Mouse (Mus musculus) liver, embryonic 15.5 days (tissue): Measurements from ENCODE around the gene Esm1. TPM values are rescaled to one million over a fixed set of nuclear protein-coding genes. Genes with fewer than 3 reads are reported as not detected.

Experiments
- ATAC-seq: fragments of 200-750 bp; cut with Nextera tagmentation; 2 replicates; pipeline ENCODE4 v1.8.0; 2017; ENCODE audit warnings: moderate number of reproducible peaks, mild to moderate bottlenecking, moderate library complexity; ENCODE audit not compliant: insufficient read depth
- H3K27ac ChIP-seq: fragments of 300-500 bp; sonication (generic); replicated peaks from 2 replicates; pipeline ENCODE4 v1.5.1; 2015; ENCODE audit warnings: mild to moderate bottlenecking, inconsistent platforms
- H3K27me3 ChIP-seq: fragments of 300-500 bp; sonication (generic); 2 replicates; pipeline ENCODE4 v1.6.1; 2015; ENCODE audit warnings: mild to moderate bottlenecking, inconsistent platforms
- H3K36me3 ChIP-seq: fragments of 300-500 bp; sonication (generic); replicated peaks from 2 replicates; pipeline ENCODE4 v1.6.1; 2015; ENCODE audit warnings: moderate library complexity, mild to moderate bottlenecking, inconsistent platforms
- H3K4me1 ChIP-seq: fragments of 300-500 bp; sonication (generic); replicated peaks from 2 replicates; pipeline ENCODE4 v1.6.1; 2015; ENCODE audit warnings: inconsistent platforms
- H3K4me2 ChIP-seq: fragments of 300-500 bp; sonication (generic); 2 replicates; pipeline ENCODE4 v1.6.1; 2015; ENCODE audit warnings: moderate library complexity, mild to moderate bottlenecking, inconsistent platforms
- H3K4me3 ChIP-seq: fragments of 300-500 bp; sonication (generic); replicated peaks from 2 replicates; pipeline ENCODE4 v1.5.1; 2015; ENCODE audit warnings: mild to moderate bottlenecking, inconsistent platforms
- H3K9ac ChIP-seq: fragments of 300-500 bp; sonication (generic); 2 replicates; pipeline ENCODE4 v1.6.1; 2015; ENCODE audit warnings: moderate library complexity, mild to moderate bottlenecking, inconsistent platforms
- H3K9me3 ChIP-seq: fragments of 300-500 bp; sonication (generic); replicated peaks from 2 replicates; pipeline ENCODE4 v1.6.1; 2016; ENCODE audit warnings: inconsistent platforms
- WGBS: fragments of 180-500 bp; shearing (Covaris S2); methylation state at CpG from one replicate; pipeline ENCODE4 v1.1.7; 2015; ENCODE audit warnings: mixed read lengths; ENCODE audit not compliant: insufficient replicate concordance; 5-methylcytosine and 5-hydroxymethylcytosine counted together
- polyA plus RNA-seq: library from polyadenylated mRNA; unstranded; fragments of >200 nt; fragmentation: Nextera tagmentation; extraction: Ambion mirVana; gene quantifications from 2 replicates; pipeline ENCODE4 v1.2.1, GENCODE M21; 2015

Gene Esm1
- polyA plus RNA-seq: 0.58 and 0.61 TPM in 2 replicates

DNA sequence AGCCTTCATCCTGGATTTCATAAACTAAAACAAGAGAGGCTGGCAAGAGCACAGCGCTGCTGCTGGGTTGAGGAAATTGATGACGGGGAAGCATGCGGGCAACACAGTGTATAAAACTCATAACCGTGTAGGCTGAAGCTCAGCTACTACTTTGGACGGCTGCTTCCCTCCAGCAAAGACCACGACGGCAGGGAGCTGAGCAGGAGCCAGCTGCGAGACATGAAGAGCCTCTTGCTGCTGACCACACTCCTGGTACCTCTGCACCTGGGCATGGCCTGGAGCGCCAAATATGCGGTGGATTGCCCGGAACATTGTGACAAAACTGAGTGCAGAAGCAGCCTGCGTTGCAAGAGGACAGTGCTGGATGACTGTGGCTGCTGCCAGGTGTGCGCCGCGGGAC lies at the start of gene Esm1:
TSS of gene Esm1 (plus strand) at position 36 of the 400 bp plus-strand sequence.
- Histone ChIP-seq H3K9me3 (no peaks in the 10 kb centered on the region), H3K4me3 (no peak within 1 kb of the TSS), H3K4me2 (no peak within 1 kb of the TSS), H3K36me3 (no peaks in the 10 kb centered on the region), H3K27ac (no peak within 1 kb of the TSS), H3K27me3 (peaks cover 17% of the 10 kb centered on the region), H3K4me1 (0 out of 2 replicates have a peak, but pooled peaks cover 4% of the 10 kb centered on the region), H3K9ac (no peak within 1 kb of the TSS)
- 33% methylated on average over 15 of the region's 15 CpGs for WGBS
- no peak for ATAC-seq

DNA sequence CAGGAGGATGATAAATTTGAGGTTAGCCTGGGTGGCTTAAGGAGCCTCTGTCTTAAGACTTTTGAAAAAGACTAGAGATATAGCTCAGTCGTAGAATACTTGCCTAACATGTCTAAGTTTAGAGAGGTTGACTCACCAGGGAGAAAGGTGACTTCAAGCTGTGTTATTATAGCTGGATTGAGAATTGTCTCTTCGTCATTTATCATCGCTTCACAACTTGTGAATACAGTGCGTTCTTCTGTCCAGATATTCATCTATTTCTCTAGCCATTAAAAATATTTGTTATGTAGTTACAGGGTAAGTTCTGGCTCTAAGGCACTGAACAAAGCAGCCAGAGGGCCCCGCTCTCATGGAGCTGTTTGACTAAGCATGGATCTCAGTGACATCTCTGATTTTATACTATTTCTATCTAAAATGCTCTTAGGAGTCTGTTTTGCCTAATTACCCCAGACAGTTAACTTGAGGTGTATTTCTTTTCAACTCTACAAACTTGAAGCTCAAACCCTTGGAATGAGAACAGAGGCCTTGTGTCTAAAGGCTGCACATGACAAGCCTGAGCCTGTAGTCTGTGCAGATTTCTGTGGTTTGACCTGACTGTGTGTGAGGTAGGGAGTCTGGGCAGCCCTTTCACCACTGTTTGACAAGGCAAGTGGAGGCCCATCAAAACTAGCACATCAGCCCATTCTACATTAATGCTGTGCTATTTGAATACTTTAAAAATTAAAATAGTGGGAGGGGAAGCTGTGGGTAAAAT lies 45.0 kb upstream of the Esm1 start:
- WGBS: 71% methylated on average over 5 of the region's 5 CpGs
- Histone ChIP-seq H3K9me3 (no peaks in the 10 kb centered on the region), H3K27ac (no peak overlapping the region)

DNA sequence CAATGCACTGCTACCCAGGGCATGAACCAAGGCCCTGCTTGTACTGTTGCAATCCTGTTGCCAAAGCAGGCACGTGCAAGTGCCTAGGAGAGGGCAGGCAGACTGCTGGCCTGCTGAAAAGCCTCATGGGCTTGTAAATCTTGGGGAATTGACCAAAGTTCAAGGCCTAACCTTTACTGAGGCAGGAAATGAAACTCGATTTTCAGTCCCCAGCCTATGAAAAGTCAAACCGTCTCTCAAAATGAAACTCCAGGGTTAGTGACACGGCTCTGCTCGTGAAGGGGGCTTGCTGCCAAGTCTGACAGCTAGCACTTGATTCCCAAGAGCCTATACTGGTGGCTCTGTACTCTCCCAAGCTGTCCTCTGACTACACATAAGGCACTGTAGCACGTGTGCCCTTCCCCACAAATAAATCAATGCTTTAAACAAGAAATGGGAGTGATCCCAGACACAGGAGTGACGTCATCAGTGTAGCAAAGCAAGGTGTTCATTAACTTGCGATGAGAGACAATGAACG lies 41.4 kb upstream of the Esm1 start:
- no peaks in the 10 kb centered on the region for H3K9me3 ChIP-seq
- H3K27ac ChIP-seq: no peak overlapping the region
- 46% methylated on average over 9 of the region's 9 CpGs for WGBS
- H3K36me3 ChIP-seq: no peaks in the 10 kb centered on the region
- no peaks in the 10 kb centered on the region for H3K4me1 ChIP-seq
- H3K9ac ChIP-seq: no peak overlapping the region
- no peak overlapping the region for H3K4me3 ChIP-seq
- no peaks in the 10 kb centered on the region for H3K27me3 ChIP-seq
- ATAC-seq: no peak
- H3K4me2 ChIP-seq: no peak overlapping the region

More for the DNA sequence above, 45.0 kb upstream of the Esm1 start:
- ATAC-seq: no peak
- Histone ChIP-seq H3K4me3 (no peak overlapping the region), H3K27me3 (no peaks in the 10 kb centered on the region), H3K4me1 (no peaks in the 10 kb centered on the region), H3K36me3 (no peaks in the 10 kb centered on the region), H3K4me2 (no peak overlapping the region), H3K9ac (no peak overlapping the region)

DNA sequence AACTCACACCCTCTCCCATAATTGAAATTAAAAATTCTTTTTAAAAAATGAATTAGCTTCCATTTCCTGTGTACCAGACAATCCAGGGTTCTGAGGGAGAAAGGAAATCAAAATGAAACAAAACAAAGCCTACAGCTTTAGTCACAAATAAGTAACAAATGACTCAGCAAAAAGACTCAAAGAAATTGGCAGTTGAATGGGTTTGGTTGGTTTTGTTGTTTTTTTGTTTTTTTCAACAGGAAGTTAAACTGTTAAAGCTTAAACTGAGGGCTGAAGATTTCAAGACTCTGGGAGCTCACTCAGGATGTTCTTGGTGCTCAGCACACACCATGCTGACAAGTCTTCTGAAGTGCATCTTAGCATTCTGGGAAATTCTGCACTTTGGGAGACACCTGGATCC lies 39.2 kb upstream of the Esm1 start:
- Histone ChIP-seq H3K27ac (no peak overlapping the region), H3K4me2 (no peak overlapping the region), H3K9ac (no peak overlapping the region), H3K4me3 (no peak overlapping the region), H3K27me3 (no peaks in the 10 kb centered on the region), H3K9me3 (no peaks in the 10 kb centered on the region), H3K36me3 (no peaks in the 10 kb centered on the region), H3K4me1 (no peaks in the 10 kb centered on the region)
- no peak for ATAC-seq

DNA sequence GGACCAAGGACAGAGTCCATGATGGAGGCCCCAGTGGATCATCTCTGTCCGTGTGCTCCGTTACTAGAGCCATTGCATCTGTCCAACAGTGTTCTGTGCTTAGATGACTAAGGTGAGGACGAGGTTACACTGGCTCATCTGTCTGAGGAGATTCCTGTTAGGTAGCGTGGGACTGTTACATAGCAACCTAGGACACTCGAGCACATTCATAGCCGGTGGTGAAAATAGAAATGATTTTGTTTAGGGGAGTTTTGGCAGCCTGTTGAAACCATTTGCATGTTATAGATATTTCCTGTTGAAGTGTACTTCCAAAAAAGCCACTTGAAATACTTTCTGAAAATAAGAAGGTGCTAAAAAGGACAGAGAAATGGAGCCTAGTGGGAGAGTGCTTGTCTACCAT lies 35.3 kb upstream of the Esm1 start:
- no peak overlapping the region for H3K4me3 ChIP-seq
- no peaks in the 10 kb centered on the region for H3K4me1 ChIP-seq
- no peak overlapping the region for H3K27ac ChIP-seq
- WGBS: 68% methylated on average over 6 of the region's 6 CpGs
- H3K9ac ChIP-seq: no peak overlapping the region
- H3K9me3 ChIP-seq: no peaks in the 10 kb centered on the region
- no peak for ATAC-seq
- H3K27me3 ChIP-seq: no peaks in the 10 kb centered on the region
- H3K4me2 ChIP-seq: no peak overlapping the region
- no peaks in the 10 kb centered on the region for H3K36me3 ChIP-seq

DNA sequence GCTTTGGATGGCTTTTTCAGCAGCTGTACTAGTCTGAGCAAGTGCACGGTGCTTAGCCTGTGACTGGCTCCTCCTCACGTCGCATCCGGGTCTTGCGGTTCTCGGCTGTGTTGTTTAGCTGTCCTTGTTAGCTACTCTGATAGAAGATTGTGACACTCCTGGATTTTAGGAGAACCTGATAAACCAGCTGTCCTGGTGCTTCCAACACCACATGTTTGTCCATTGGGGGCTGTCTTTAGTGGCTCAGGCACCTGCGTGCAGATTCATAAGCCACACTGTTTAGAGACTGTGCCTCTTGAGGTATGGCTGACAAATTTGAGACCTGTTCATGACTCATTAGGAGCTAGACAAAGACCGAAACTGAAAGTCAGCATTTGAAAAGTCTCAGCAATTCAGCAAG lies 26.1 kb upstream of the Esm1 start:
- H3K9ac ChIP-seq: no peak overlapping the region
- H3K4me1 ChIP-seq: no peaks in the 10 kb centered on the region
- WGBS: 71% methylated on average over 8 of the region's 8 CpGs

GRCm38 (mm10) chr13:113183720-113184119 lies 25.7 kb upstream of the Esm1 start:
- H3K27ac ChIP-seq: no peak overlapping the region
- H3K4me1 ChIP-seq: no peaks in the 10 kb centered on the region
- no peak overlapping the region for H3K4me2 ChIP-seq
- no peak for ATAC-seq
- WGBS: 75% methylated on average over 4 of the region's 4 CpGs
- no peaks in the 10 kb centered on the region for H3K9me3 ChIP-seq
- H3K9ac ChIP-seq: no peak overlapping the region
- H3K4me3 ChIP-seq: no peak overlapping the region
- H3K27me3 ChIP-seq: no peaks in the 10 kb centered on the region
- no peaks in the 10 kb centered on the region for H3K36me3 ChIP-seq

More for the DNA sequence above, 26.1 kb upstream of the Esm1 start:
- Histone ChIP-seq H3K36me3 (no peaks in the 10 kb centered on the region), H3K27me3 (no peaks in the 10 kb centered on the region), H3K4me3 (no peak overlapping the region), H3K4me2 (no peak overlapping the region), H3K27ac (no peak overlapping the region), H3K9me3 (no peaks in the 10 kb centered on the region)
- no peak for ATAC-seq

GRCm38 (mm10) chr13:113196808-113197674 lies 12.4 kb upstream of the Esm1 start:
- Histone ChIP-seq H3K27ac (no peak overlapping the region), H3K9me3 (no peaks in the 10 kb centered on the region), H3K36me3 (no peaks in the 10 kb centered on the region), H3K9ac (no peak overlapping the region), H3K4me3 (no peak overlapping the region), H3K4me2 (no peak overlapping the region), H3K27me3 (no peaks in the 10 kb centered on the region), H3K4me1 (no peaks in the 10 kb centered on the region)
- 62% methylated on average over 13 of the region's 13 CpGs for WGBS
- no peak for ATAC-seq

GRCm38 (mm10) chr13:113197872-113198502 lies 11.5 kb upstream of the Esm1 start:
- Histone ChIP-seq H3K27me3 (no peaks in the 10 kb centered on the region), H3K4me3 (no peak overlapping the region), H3K4me1 (no peaks in the 10 kb centered on the region), H3K9ac (no peak overlapping the region), H3K27ac (no peak overlapping the region), H3K4me2 (no peak overlapping the region), H3K36me3 (no peaks in the 10 kb centered on the region), H3K9me3 (no peaks in the 10 kb centered on the region)
- WGBS: 44% methylated on average over 9 of the region's 9 CpGs
- no peak for ATAC-seq

DNA sequence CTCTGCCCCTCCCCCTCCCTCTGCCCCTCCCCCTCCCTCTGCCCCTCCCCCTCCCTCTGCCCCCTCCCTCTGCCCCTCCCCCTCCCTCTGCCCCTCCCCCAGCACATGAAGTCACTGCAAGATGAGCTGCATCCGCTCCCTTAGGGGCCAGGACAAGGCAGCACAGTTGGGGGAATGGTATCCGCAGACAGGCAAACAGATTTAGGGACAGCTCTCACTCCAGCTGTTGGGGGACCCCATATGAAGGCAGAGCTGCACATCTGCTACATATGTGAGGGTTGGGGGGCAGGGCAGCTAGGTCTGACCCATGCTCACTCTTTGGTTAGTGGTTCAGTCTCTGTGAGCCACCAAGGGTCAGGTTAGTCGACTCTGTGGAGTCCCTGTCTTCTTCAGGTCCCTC lies 10.1 kb upstream of the Esm1 start:
- H3K27ac ChIP-seq: no peak overlapping the region
- no peak overlapping the region for H3K4me3 ChIP-seq
- no peaks in the 10 kb centered on the region for H3K9me3 ChIP-seq
- WGBS: 62% methylated on average over 3 of the region's 3 CpGs
- no peak overlapping the region for H3K9ac ChIP-seq
- H3K27me3 ChIP-seq: no peaks in the 10 kb centered on the region
- no peaks in the 10 kb centered on the region for H3K36me3 ChIP-seq
- no peak for ATAC-seq
- H3K4me1 ChIP-seq: no peaks in the 10 kb centered on the region
- no peak overlapping the region for H3K4me2 ChIP-seq

GRCm38 (mm10) chr13:113200726-113201125 lies 8.7 kb upstream of the Esm1 start:
- no peaks in the 10 kb centered on the region for H3K27me3 ChIP-seq
- no peak for ATAC-seq
- H3K9me3 ChIP-seq: no peaks in the 10 kb centered on the region
- no peak overlapping the region for H3K9ac ChIP-seq
- H3K4me3 ChIP-seq: no peak overlapping the region
- no peaks in the 10 kb centered on the region for H3K36me3 ChIP-seq
- no peaks in the 10 kb centered on the region for H3K4me1 ChIP-seq
- no peak overlapping the region for H3K27ac ChIP-seq
- no peak overlapping the region for H3K4me2 ChIP-seq
- WGBS: 56% methylated on average over 8 of the region's 8 CpGs
